23 mouse cellular contexts compared by ENCODE assay signal in genomic region chr2:71121406-71121805, GRCm38 (mm10). TPM values are rescaled to one million over a fixed set of nuclear protein-coding genes. Genes with fewer than 3 reads are reported as not detected.
DNase-seq lines count a peak whose midpoint lies in the region; ATAC-seq lines count a peak whose summit lies in the region.
"Had no signal": no experiment of that assay in that cellular context is flagged by ENCODE, and none has a peak within 500 bp of the region (broad histone marks: within the 10 kb centered on the region; RNA-seq: fewer than 3 reads in every experiment).

No protein-coding gene starts in this region.

- no peak overlapping the region for H3K4me3 ChIP-seq in hindbrain, embryonic 14.5 days (replicated peaks; ENCODE audit: low read length)
- no peak overlapping the region for H3K4me3 ChIP-seq in hindbrain, embryonic 16.5 days (ENCODE audit: low read length)
- no peak overlapping the region for H3K4me3 ChIP-seq in limb, embryonic 13.5 days
- H3K4me3 ChIP-seq in limb, embryonic 10.5 days = no peak overlapping the region
- H3K4me3 ChIP-seq: embryonic facial prominence, embryonic 15.5 days; gastrocnemius, adult 2 months; heart, embryonic 10.5 days; liver, embryonic 15.5 days; neural tube, embryonic 12.5 days; stomach, embryonic 15.5 days had no signal

- 4% methylated on average over 5 of the region's 5 CpGs for WGBS in hindbrain, embryonic 14.5 days
- WGBS in hindbrain, embryonic 16.5 days = 12% methylated on average over 5 of the region's 5 CpGs
- WGBS in limb, embryonic 13.5 days = 45% methylated on average over 5 of the region's 5 CpGs
- 78% methylated on average over 5 of the region's 5 CpGs for WGBS in limb, embryonic 10.5 days

- DNase-seq in cerebellum, postnatal 10 days = peak; percentile 13 to 18
- no peak for DNase-seq in cerebellum, postnatal 4 days (ENCODE audit: low spot score in 2 of 2)
- peak; percentile 60 for DNase-seq in hindbrain, embryonic 14.5 days (ENCODE audit: low spot score)
- DNase-seq in limb, embryonic 10.5 days (ENCODE audit: low spot score) = no peak
- peak; percentile 51 for DNase-seq in Muller cell, postnatal 12 days (ENCODE audit: inconsistent ontology term)
- DNase-seq in retina, embryonic 14.5 days (ENCODE audit: low spot score) = no peak
- DNase-seq: adrenal gland, postnatal 25 days; cerebellum, adult 9-10 months; gastrocnemius, adult 2 months; heart, postnatal 4 days; kidney, adult 18-20 months; liver; thymus, postnatal 36 days had no signal

- no peak overlapping the region for H3K9ac ChIP-seq in hindbrain, embryonic 14.5 days
- no peak overlapping the region for H3K9ac ChIP-seq in hindbrain, embryonic 16.5 days (ENCODE audit: low read depth, low read length)
- H3K9ac ChIP-seq in limb, embryonic 13.5 days = no peak overlapping the region
- H3K9ac ChIP-seq: embryonic facial prominence, embryonic 15.5 days; liver, embryonic 15.5 days; neural tube, embryonic 12.5 days; stomach, embryonic 15.5 days had no signal

- no peaks in the 10 kb centered on the region for H3K9me3 ChIP-seq in hindbrain, embryonic 14.5 days (ENCODE audit: control insufficient read depth, low read length)
- H3K9me3 ChIP-seq in hindbrain, embryonic 16.5 days (ENCODE audit: control insufficient read depth, low read length) = no peaks in the 10 kb centered on the region
- H3K9me3 ChIP-seq in limb, embryonic 13.5 days = no peaks in the 10 kb centered on the region
- no peaks in the 10 kb centered on the region for H3K9me3 ChIP-seq in limb, embryonic 10.5 days (replicated peaks)
- H3K9me3 ChIP-seq: embryonic facial prominence, embryonic 15.5 days; heart, embryonic 10.5 days; liver, embryonic 15.5 days; neural tube, embryonic 12.5 days; stomach, embryonic 15.5 days had no signal

- no peak overlapping the region for H3K4me2 ChIP-seq in hindbrain, embryonic 14.5 days (replicated peaks)
- no peak overlapping the region for H3K4me2 ChIP-seq in hindbrain, embryonic 16.5 days (ENCODE audit: low read length)
- H3K4me2 ChIP-seq in limb, embryonic 13.5 days (replicated peaks) = peak overlapping the region; percentile 21; the same call in 1 of the 2 replicates
- H3K4me2 ChIP-seq: embryonic facial prominence, embryonic 15.5 days; liver, embryonic 15.5 days; neural tube, embryonic 12.5 days; stomach, embryonic 15.5 days had no signal

- H3K27me3 ChIP-seq in hindbrain, embryonic 14.5 days (ENCODE audit: control insufficient read depth, insufficient read depth, low read length) = peaks cover 29% of the 10 kb centered on the region
- peaks cover 9% of the 10 kb centered on the region for H3K27me3 ChIP-seq in hindbrain, embryonic 16.5 days (replicated peaks; ENCODE audit: control insufficient read depth, insufficient read depth, low read length)
- H3K27me3 ChIP-seq in limb, embryonic 13.5 days = no peaks in the 10 kb centered on the region; the same call in 1 of the 2 replicates
- H3K27me3 ChIP-seq in limb, embryonic 10.5 days (ENCODE audit: low read depth, poor library complexity, severe bottlenecking) = peaks cover 43% of the 10 kb centered on the region
- H3K27me3 ChIP-seq: embryonic facial prominence, embryonic 15.5 days; stomach, embryonic 15.5 days had no signal

- H3K4me1 ChIP-seq in hindbrain, embryonic 14.5 days (replicated peaks; ENCODE audit: control insufficient read depth, insufficient read depth, low read length) = peaks cover 9% of the 10 kb centered on the region
- H3K4me1 ChIP-seq in hindbrain, embryonic 16.5 days (ENCODE audit: control insufficient read depth, insufficient read depth, low read depth, low read length) = peaks cover 8% of the 10 kb centered on the region
- H3K4me1 ChIP-seq in limb, embryonic 13.5 days = peaks cover 60% of the 10 kb centered on the region
- peaks cover 15% of the 10 kb centered on the region for H3K4me1 ChIP-seq in limb, embryonic 10.5 days

- ATAC-seq in hindbrain, embryonic 14.5 days (ENCODE audit: low FRiP score) = no peak
- no peak for ATAC-seq in hindbrain, embryonic 16.5 days
- no peak for ATAC-seq in limb, embryonic 13.5 days (ENCODE audit: low FRiP score, low read depth)
- ATAC-seq: inflammation-experienced regulatory T-cells, adult 6 months had no signal

- peak overlapping the region; percentile 22; the same call in 1 of the 2 replicates for H3K27ac ChIP-seq in hindbrain, embryonic 14.5 days
- H3K27ac ChIP-seq in hindbrain, embryonic 16.5 days (ENCODE audit: low read depth, low read length) = no peak overlapping the region
- peak overlapping the region; percentile 33; the same call in 1 of the 2 replicates for H3K27ac ChIP-seq in limb, embryonic 13.5 days
- H3K27ac ChIP-seq in limb, embryonic 10.5 days = no peak overlapping the region
- H3K27ac ChIP-seq: embryonic facial prominence, embryonic 15.5 days; gastrocnemius, adult 2 months; heart, embryonic 10.5 days; kidney, postnatal 0 days; liver, embryonic 15.5 days; macrophage; neural tube, embryonic 12.5 days; stomach, embryonic 15.5 days had no signal

- H3K36me3 ChIP-seq in hindbrain, embryonic 14.5 days (replicated peaks; ENCODE audit: control insufficient read depth, insufficient read depth) = no peaks in the 10 kb centered on the region
- no peaks in the 10 kb centered on the region for H3K36me3 ChIP-seq in hindbrain, embryonic 16.5 days (ENCODE audit: control insufficient read depth, insufficient read depth, low read length)
- no peaks in the 10 kb centered on the region for H3K36me3 ChIP-seq in limb, embryonic 13.5 days
- H3K36me3 ChIP-seq in limb, embryonic 10.5 days = no peaks in the 10 kb centered on the region
- H3K36me3 ChIP-seq: embryonic facial prominence, embryonic 15.5 days; heart, embryonic 10.5 days; liver, embryonic 15.5 days; neural tube, embryonic 12.5 days; stomach, embryonic 15.5 days had no signal

RNA-seq across cellular contexts. Expression of gene Cybrd1, which starts 3.7 kb away (rescaled TPM):
- polyA plus RNA-seq in hindbrain, embryonic 14.5 days (2014; fragmentation: Nextera tagmentation; extraction: Ambion mirVana) = 4.1 and 4.3 TPM in 2 replicates
- 5.5 and 5.9 TPM in 2 replicates for polyA plus RNA-seq in hindbrain, embryonic 16.5 days (2015; fragmentation: Nextera tagmentation; extraction: Ambion mirVana)
- polyA plus RNA-seq in limb, embryonic 13.5 days (2015; fragmentation: Nextera tagmentation; extraction: Ambion mirVana) = 8.1 and 8.2 TPM in 2 replicates
- polyA plus RNA-seq in limb, embryonic 10.5 days (2016; fragmentation: Nextera tagmentation; extraction: Ambion mirVana) = 0.15 and 0.48 TPM in 2 replicates

Comparison
In these comparisons a context has a peak if more than half of its experiments do, and no peak if none do; other contexts are left out.
1. DNase-seq: peak in cerebellum, postnatal 10 days (2 of 2), hindbrain, embryonic 14.5 days (single experiment) and Muller cell, postnatal 12 days (single experiment); none in cerebellum, postnatal 4 days (0 of 2), limb, embryonic 10.5 days (single experiment) and retina, embryonic 14.5 days (single experiment).
2. H3K27ac ChIP-seq: peak in hindbrain, embryonic 14.5 days (single experiment) and limb, embryonic 13.5 days (single experiment); none in hindbrain, embryonic 16.5 days (single experiment) and limb, embryonic 10.5 days (single experiment).